Mouse (Mus musculus): ENCODE data around the gene Baat.

DNA sequence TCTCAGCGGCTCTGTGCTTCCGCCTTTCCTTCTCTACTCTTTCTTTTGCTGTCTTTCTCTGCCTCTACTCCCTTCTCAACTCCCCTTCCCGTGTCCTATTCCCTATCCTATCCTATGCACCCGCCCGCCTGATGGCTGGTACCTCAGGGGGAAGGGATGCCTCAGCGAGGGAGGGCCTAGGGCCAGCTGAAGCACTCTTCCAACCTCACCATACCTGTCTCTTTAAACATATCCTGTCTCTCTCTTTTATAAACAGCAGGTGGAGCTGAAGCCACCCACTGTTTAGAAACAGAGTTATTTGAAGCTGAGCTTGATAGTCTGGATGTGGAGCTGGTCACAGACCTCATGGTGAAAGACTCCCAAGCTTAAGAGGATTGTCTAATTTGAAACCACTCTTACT is 39.0 kb downstream of the Baat start:
- TF ChIP-seq TAL1 (IDR thresholded peaks at IDR 0.05; ENCODE audit: low read length) (no peak), GATA1 (IDR thresholded peaks at IDR 0.05; ENCODE audit: low read length) (no peak)

Data from erythroblast, embryonic 14.5 days (primary cell).